Mouse (Mus musculus): ENCODE data around the gene Prkra. TPM values are rescaled to one million over a fixed set of nuclear protein-coding genes. Genes with fewer than 3 reads are reported as not detected.

The Prkra gene
- 82.8 and 86.5 TPM in 2 replicates for polyA plus RNA-seq (2016; fragmentation: Nextera tagmentation; extraction: Ambion mirVana)

- Histone ChIP-seq H3K9ac (replicated peaks) (peak within 1 kb of the TSS; percentile 85), H3K4me1 (replicated peaks) (peaks cover 8% of the 10 kb centered on the region), H3K4me3 (replicated peaks) (peak within 1 kb of the TSS; percentile 81), H3K27ac (peak within 1 kb of the TSS; percentile 91), H3K36me3 (peaks cover 14% of the 10 kb centered on the region), H3K4me2 (peak within 1 kb of the TSS; percentile 69), H3K9me3 (no peaks in the 10 kb centered on the region), H3K27me3 (no peaks in the 10 kb centered on the region)
- peak; percentile 99 for ATAC-seq (ENCODE audit: insufficient number of reproducible peaks, insufficient read depth, low FRiP score, low TSS enrichment, low read depth)
- WGBS = under 1% methylated on average over 42 of the region's 42 CpGs
Observed at GRCm38 (mm10) chr2:76647883-76648570, at the start of gene Prkra, which contains the start of gene Pjvk. TSS of gene Prkra (minus strand) at chr2:76648015. TSS of gene Pjvk (plus strand) at chr2:76648476.

DNA sequence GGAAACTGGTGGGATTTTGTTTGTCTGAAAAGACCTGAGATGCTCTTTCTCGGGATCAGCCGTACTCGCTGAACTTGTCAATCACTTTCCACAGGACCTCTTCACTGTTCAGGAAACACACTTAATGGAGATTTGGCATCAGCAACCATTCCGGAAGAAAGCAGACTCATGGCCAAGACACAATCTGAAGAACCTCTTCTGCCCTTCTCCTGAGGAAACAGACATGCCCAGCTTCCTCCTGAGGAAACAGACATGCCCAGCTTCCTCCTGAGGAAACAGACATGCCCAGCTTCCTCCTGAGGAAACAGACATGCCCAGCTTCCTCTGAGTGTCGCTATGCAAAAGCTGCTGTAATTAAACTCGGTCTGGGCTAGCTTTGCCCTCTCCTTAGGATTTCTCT, 47.5 kb upstream of the Prkra start:
- Histone ChIP-seq H3K4me1 (replicated peaks) (no peaks in the 10 kb centered on the region), H3K4me3 (replicated peaks) (no peak overlapping the region), H3K4me2 (no peak overlapping the region), H3K36me3 (peaks cover 74% of the 10 kb centered on the region), H3K27me3 (no peaks in the 10 kb centered on the region), H3K9me3 (no peaks in the 10 kb centered on the region), H3K27ac (no peak overlapping the region), H3K9ac (replicated peaks) (no peak overlapping the region)
- no peak for ATAC-seq (ENCODE audit: insufficient number of reproducible peaks, insufficient read depth, low FRiP score, low TSS enrichment, low read depth)
- 88% methylated on average over 6 of the region's 6 CpGs for WGBS

DNA sequence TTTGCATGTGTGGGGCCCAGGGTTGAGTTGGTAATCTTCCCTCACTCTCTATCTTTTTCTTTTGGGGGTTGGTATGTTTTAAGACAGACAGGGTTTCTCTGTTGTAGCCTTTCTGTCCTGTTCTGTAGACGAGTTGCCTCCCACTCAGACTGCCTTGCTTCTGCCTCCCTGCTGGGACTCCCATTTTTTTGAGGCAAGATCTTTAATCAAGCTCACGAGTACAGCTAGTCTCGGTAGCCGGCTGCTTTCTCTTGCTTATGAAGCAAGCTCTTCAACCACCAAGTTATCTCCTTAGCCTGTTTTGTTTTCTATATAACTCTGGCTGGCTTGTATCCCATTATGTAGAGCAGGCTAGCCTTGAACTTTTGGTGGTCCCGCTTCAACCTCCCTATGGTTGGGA, 46.0 kb upstream of the Prkra start:
- Histone ChIP-seq H3K4me1 (replicated peaks) (no peaks in the 10 kb centered on the region), H3K9ac (replicated peaks) (no peak overlapping the region), H3K27me3 (no peaks in the 10 kb centered on the region), H3K36me3 (peaks cover 83% of the 10 kb centered on the region), H3K9me3 (no peaks in the 10 kb centered on the region), H3K27ac (no peak overlapping the region), H3K4me3 (replicated peaks) (no peak overlapping the region), H3K4me2 (no peak overlapping the region)
- no peak for ATAC-seq (ENCODE audit: insufficient number of reproducible peaks, insufficient read depth, low FRiP score, low TSS enrichment, low read depth)
- WGBS = 85% methylated on average over 5 of the region's 5 CpGs

DNA sequence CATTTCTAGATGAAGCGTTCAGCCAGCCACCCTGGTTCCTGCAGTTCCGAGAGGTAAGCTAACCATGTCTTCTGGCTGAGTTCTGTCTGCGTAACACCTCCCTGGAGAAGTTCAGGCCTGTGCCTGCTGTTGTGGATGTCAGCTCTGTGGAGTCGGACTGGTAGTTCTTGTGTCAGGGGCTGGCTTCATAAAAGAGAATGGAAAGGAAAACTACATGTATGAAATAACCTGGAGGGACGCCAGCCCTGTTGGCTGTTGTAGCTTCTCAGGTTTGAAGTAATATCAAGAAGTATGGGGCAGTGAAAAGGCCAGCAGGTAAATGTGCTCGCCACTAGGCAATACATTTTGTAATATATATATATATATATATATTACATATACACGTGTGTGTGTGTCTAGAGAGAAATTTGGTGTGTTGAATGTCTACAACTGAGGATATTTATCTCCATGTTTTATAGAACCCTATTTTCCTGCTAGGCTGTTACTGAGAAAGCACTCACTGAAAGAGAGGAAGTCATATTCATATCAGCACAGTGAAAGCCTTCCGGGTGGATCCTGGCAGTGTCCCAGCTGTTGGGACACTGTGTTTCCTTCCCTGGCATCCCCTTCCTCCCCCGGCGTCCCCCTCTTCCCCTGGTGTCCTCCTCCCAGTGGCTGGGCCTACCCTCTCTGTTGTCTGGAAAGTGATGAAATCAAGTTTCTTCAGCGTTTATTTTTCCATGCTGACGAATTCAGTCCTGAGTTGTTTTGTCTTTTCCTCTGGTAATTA, 42.8 kb upstream of the Prkra start:
- 91% methylated on average over 12 of the region's 12 CpGs for WGBS

GRCm38 (mm10) chr2:76688162-76688561, 40.3 kb upstream of the Prkra start:
- H3K4me2 ChIP-seq = no peak overlapping the region
- H3K4me1 ChIP-seq (replicated peaks) = no peaks in the 10 kb centered on the region
- no peak overlapping the region for H3K9ac ChIP-seq (replicated peaks)
- no peak for ATAC-seq (ENCODE audit: insufficient number of reproducible peaks, insufficient read depth, low FRiP score, low TSS enrichment, low read depth)
- 70% methylated on average over 7 of the region's 7 CpGs for WGBS
- H3K4me3 ChIP-seq (replicated peaks) = no peak overlapping the region
- H3K27me3 ChIP-seq = no peaks in the 10 kb centered on the region
- H3K36me3 ChIP-seq = peaks cover 89% of the 10 kb centered on the region
- H3K9me3 ChIP-seq = no peaks in the 10 kb centered on the region
- H3K27ac ChIP-seq = no peak overlapping the region

More for the DNA sequence above, 42.8 kb upstream of the Prkra start:
- peaks cover 92% of the 10 kb centered on the region for H3K36me3 ChIP-seq
- H3K9ac ChIP-seq (replicated peaks) = no peak overlapping the region
- H3K4me1 ChIP-seq (replicated peaks) = no peaks in the 10 kb centered on the region
- no peak for ATAC-seq (ENCODE audit: insufficient number of reproducible peaks, insufficient read depth, low FRiP score, low TSS enrichment, low read depth)
- H3K27ac ChIP-seq = no peak overlapping the region
- H3K4me3 ChIP-seq (replicated peaks) = no peak overlapping the region
- no peaks in the 10 kb centered on the region for H3K9me3 ChIP-seq
- no peaks in the 10 kb centered on the region for H3K27me3 ChIP-seq
- H3K4me2 ChIP-seq = no peak overlapping the region

- no peak overlapping the region for H3K4me3 ChIP-seq (replicated peaks)
- WGBS = 77% methylated on average over 3 of the region's 3 CpGs
- H3K4me1 ChIP-seq (replicated peaks) = no peaks in the 10 kb centered on the region
- no peak overlapping the region for H3K9ac ChIP-seq (replicated peaks)
- no peak overlapping the region for H3K4me2 ChIP-seq
- H3K9me3 ChIP-seq = no peaks in the 10 kb centered on the region
- no peaks in the 10 kb centered on the region for H3K27me3 ChIP-seq
- peaks cover 89% of the 10 kb centered on the region for H3K36me3 ChIP-seq
- no peak for ATAC-seq (ENCODE audit: insufficient number of reproducible peaks, insufficient read depth, low FRiP score, low TSS enrichment, low read depth)
- no peak overlapping the region for H3K27ac ChIP-seq
Observed at GRCm38 (mm10) chr2:76687608-76688007, 39.8 kb upstream of the Prkra start.

DNA sequence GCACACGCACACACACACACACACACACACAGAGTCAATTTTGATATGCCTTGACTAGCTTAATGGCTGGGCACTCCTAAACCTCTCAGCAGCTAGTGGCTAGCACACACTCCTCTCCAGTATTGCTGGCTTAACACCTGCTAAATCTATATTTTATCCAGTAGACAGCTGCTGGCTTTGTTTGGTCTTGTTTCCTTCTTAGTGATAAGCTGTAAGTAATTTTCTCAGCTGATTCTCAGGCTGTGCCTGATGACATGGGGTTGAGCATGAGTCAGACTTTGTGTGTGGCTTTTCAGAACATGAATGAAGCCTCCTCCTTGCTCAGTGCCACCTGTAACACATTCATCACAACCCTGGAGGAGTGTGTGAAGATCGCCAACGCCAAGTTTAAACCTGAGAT, 39.2 kb upstream of the Prkra start:
- 92% methylated on average over 3 of the region's 3 CpGs for WGBS
- H3K36me3 ChIP-seq = peaks cover 89% of the 10 kb centered on the region

DNA sequence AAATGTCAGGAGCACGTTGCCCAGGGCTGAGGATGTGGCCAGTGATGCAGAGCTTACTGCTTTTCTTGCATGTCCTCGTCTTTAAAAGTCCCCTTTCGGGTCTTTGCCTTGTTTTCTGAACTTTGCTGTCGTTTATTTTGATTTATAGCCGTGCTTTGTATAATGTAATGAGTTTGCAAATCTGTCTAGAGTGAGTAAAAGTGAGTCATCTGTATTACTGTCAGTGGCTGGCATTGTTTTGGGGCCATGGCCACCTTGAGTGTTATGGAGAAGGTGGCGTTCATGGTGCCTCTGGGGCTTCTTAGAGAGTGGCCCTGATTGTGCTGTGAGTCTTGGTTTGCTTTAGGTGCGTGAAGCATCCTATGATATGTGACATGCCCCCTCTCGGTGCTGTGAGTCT, 34.5 kb upstream of the Prkra start:
- Histone ChIP-seq H3K9ac (replicated peaks) (no peak overlapping the region), H3K4me1 (replicated peaks) (no peaks in the 10 kb centered on the region), H3K27ac (no peak overlapping the region), H3K4me3 (replicated peaks) (no peak overlapping the region), H3K36me3 (peaks cover 64% of the 10 kb centered on the region), H3K27me3 (no peaks in the 10 kb centered on the region), H3K9me3 (no peaks in the 10 kb centered on the region), H3K4me2 (no peak overlapping the region)
- no peak for ATAC-seq (ENCODE audit: insufficient number of reproducible peaks, insufficient read depth, low FRiP score, low TSS enrichment, low read depth)
- 90% methylated on average over 8 of the region's 8 CpGs for WGBS

More for the DNA sequence above, 39.2 kb upstream of the Prkra start:
- no peaks in the 10 kb centered on the region for H3K9me3 ChIP-seq
- no peak overlapping the region for H3K9ac ChIP-seq (replicated peaks)
- peak; percentile 68; the same call in 1 of the 2 replicates for ATAC-seq (ENCODE audit: insufficient number of reproducible peaks, insufficient read depth, low FRiP score, low TSS enrichment, low read depth)
- H3K27ac ChIP-seq = no peak overlapping the region
- H3K4me2 ChIP-seq = no peak overlapping the region
- no peaks in the 10 kb centered on the region for H3K27me3 ChIP-seq
- no peak overlapping the region for H3K4me3 ChIP-seq (replicated peaks)
- no peaks in the 10 kb centered on the region for H3K4me1 ChIP-seq (replicated peaks)

GRCm38 (mm10) chr2:76676401-76677226, 28.8 kb upstream of the Prkra start:
- peaks cover 16% of the 10 kb centered on the region for H3K4me1 ChIP-seq (replicated peaks)
- no peaks in the 10 kb centered on the region for H3K9me3 ChIP-seq
- no peaks in the 10 kb centered on the region for H3K27me3 ChIP-seq
- H3K36me3 ChIP-seq = peaks cover 11% of the 10 kb centered on the region; the same call in 1 of the 2 replicates
- no peak for ATAC-seq (ENCODE audit: insufficient number of reproducible peaks, insufficient read depth, low FRiP score, low TSS enrichment, low read depth)
- peak overlapping the region; percentile 69 for H3K4me2 ChIP-seq
- 54% methylated on average over 13 of the region's 13 CpGs for WGBS
- peak overlapping the region; percentile 90 for H3K4me3 ChIP-seq (replicated peaks)
- H3K9ac ChIP-seq (replicated peaks) = peak overlapping the region; percentile 46; the same call in 1 of the 2 replicates
- H3K27ac ChIP-seq = no peak overlapping the region

- Histone ChIP-seq H3K27me3 (no peaks in the 10 kb centered on the region), H3K27ac (no peak overlapping the region), H3K4me1 (replicated peaks) (peaks cover 20% of the 10 kb centered on the region), H3K9ac (replicated peaks) (peak overlapping the region; percentile 91), H3K4me2 (peak overlapping the region; percentile 69), H3K4me3 (replicated peaks) (peak overlapping the region; percentile 90), H3K36me3 (peaks cover 9% of the 10 kb centered on the region; the same call in 1 of the 2 replicates), H3K9me3 (no peaks in the 10 kb centered on the region)
- no peak for ATAC-seq (ENCODE audit: insufficient number of reproducible peaks, insufficient read depth, low FRiP score, low TSS enrichment, low read depth)
- 9% methylated on average over 4 of the region's 4 CpGs for WGBS
Observed at GRCm38 (mm10) chr2:76675949-76676348, 28.1 kb upstream of the Prkra start.

GRCm38 (mm10) chr2:76675451-76675850, 27.6 kb upstream of the Prkra start:
- under 1% methylated on average over 33 of the region's 44 CpGs for WGBS
- H3K9me3 ChIP-seq = no peaks in the 10 kb centered on the region
- no peaks in the 10 kb centered on the region for H3K27me3 ChIP-seq
- H3K4me3 ChIP-seq (replicated peaks) = peak overlapping the region; percentile 90
- peak; percentile 16; the same call in 1 of the 2 replicates for ATAC-seq (ENCODE audit: insufficient number of reproducible peaks, insufficient read depth, low FRiP score, low TSS enrichment, low read depth)
- H3K36me3 ChIP-seq = peaks cover 5% of the 10 kb centered on the region; the same call in 1 of the 2 replicates
- H3K27ac ChIP-seq = peak overlapping the region; percentile 78
- peak overlapping the region; percentile 91 for H3K9ac ChIP-seq (replicated peaks)
- H3K4me2 ChIP-seq = peak overlapping the region; percentile 69
- H3K4me1 ChIP-seq (replicated peaks) = peaks cover 20% of the 10 kb centered on the region
